Mouse (Mus musculus) urinary bladder, postnatal 10 days (tissue): Measurements from ENCODE around the gene Fgfr4.

Source experiments
- DNase-seq: peaks from one replicate; pipeline ENCODE4 v3.0.0; 2022; ENCODE audit warnings: low spot score

The Fgfr4 gene

DNA sequence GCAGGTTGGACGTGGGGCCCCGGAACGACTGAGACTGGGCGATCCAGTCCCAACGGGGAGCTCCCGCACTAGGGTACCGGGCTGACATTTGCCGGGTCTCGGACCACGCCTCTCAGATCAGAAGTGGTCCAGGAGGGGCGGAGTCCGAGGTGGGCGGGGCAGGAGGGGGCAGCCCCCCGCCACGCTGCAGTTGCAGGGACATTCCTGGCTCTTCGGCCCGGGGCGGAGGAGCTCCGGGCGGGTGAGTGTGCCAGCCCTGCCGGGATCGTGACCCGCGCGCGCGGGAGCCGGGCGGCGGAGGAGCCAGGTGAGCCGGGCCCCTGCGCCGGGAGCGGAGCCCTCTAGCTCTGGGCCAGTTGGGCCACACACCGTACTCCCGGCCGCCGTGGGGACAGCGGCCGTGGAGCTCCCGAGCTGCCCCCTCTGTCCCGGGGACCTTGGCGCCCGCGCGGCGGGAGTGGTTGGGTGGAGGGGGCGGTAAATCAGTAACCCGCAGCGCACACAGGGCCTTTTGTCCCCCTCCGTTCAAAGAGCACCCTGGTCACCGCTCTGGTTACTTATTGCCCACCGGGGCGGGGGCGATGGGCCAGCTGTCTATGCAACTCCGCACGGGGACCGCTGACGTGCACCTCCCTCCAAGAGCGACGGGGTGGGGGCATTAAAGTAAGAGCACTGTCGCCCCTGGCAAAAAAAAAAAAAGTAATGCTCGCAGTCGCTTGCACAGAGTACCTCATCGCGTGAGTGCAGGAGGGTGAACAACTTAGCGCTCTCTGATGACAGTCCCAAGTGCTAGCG is at the start of gene Fgfr4:
TSS of gene Fgfr4 (plus strand) at position 20 of the 795 bp plus-strand sequence.
- no peak for DNase-seq

DNA sequence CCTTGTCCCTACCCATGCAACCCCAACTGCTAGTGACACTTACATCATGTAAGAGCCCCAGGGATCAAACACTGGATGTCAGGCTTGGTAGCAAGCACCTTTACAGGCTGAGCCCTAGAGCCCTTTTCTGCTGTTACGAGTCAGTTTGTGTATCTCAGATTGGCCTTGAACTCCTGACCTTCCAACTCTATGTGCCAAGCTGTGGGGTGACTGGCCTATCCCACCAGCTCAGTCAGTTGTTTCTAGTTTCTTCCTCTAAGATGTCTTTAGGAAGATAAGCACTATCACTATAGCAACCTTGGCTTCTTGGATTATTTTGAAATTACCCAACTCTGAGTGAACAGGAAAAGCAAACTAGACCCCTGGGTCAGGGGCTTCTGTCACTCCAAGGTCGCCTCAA is 49.1 kb upstream of the Fgfr4 start:
- DNase-seq, result no peak

DNA sequence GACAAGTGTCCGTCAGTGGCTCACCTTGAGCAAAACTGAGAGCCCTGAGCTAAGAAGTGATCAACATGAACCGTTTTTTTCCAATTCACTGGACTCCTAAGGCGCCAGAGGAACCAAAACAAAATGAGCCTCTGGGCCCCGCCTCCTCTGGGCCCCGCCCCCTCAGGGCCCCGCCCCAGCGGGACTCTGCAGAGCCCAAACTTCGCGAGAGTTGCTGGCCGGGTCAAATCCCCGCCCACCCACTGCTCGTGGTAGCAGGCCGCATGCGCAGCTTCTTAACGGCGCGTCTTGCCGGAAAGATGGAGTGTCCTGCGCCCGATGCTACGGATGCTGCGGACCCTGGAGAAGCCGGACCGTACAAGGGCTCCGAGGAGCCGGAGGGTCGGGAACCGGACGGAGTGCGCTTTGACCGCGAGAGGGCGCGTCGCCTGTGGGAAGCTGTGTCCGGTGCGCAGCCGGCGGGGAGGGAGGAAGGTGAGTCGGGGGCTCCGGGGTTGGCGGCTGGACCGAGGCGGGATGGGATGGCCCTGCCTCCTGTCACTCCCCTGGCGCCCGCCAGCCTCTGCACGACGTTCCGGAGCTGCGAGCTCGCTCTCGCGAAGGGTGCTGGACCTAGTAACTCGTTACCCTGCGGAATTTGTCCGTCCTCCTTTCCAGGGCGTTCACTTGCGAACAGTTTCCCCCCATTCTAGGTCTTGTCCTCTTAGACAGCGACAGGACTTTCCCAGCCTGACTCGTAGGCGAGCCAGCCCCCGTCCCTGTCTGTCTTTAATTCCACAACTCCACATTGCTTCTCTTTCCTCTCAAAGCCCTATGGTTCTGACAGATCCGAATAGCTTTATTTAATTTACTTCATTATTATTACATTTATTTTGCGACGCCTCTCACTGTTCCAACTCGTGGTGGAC is 47.1 kb upstream of the Fgfr4 start, which contains the start of gene Zfp346:
TSS of gene Zfp346 (plus strand) at position 267 of the 908 bp plus-strand sequence.
- peak; percentile 89 for DNase-seq

DNA sequence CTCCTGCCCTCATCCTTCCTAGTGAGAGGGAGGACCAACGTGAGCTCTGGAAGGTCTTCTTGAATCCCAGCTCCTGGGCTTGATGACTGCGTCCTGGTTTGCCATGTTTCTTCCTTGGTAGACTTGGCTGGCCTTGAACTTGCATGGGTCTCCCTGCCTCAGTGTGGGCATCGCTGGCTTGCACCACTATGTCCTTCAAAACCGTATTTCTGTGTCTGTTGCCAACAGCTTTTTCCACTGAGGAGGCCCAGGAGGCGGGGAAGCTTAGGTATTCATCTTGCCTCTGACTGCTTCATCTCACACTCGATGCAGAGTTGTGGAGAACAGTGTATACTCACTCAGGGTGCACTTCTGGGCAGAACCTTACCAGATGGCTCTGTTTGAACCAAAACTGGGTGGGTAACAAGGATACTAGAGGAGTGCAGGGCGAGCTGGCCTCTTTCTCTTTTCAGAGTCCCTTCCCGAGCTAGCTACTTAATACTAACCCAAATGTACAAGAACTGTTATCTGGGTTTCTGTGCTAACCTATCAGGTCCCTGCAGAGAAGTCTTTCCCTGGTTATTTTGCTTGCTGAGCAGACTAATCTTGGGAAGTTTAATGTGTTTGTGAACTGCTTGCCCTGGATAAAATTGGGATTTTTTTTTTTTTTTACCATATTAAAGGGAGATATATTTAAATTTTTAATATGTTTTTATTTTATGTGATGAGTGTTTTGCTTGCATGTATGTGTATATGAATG is 46.3 kb upstream of the Fgfr4 start:
- no peak for DNase-seq

DNA sequence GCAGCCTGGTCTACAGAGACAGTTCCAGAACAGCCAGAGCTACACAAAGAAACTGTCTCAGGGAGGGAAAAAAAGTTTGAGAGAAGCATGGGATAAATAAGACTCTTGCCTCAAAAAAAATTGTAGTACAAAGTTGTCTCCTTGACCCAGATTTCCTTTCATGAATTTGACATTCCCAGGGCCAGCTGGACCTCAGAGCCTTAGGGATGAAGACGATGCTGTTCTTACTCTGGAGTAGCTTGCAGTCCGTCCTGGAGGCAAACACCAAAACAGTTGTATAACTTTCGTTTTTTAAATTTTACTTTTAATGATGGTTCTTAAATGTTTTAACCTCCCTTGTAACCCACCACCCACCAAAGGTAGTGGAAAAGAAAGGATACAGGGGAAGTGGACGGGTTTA is 45.3 kb upstream of the Fgfr4 start:
- no peak for DNase-seq

DNA sequence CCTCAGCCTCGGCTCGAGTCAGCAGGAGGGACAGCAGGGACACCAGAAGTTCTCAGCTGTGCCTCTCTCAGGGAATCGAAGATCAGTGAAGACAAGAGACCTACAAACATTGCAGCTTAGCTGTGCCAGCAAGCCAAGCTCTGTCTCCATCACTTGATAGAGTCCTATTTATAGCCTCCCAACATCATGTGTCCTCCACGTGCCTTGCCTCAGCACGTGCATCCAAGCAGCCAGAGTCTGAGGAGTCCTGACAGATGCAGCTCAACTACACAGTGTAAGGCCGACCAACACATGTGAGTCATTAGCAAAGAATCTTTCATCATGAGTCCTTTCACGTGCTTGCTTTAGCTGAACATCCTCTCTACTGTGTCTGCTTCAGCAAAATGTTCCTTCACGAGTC is 44.7 kb upstream of the Fgfr4 start:
- no peak for DNase-seq

DNA sequence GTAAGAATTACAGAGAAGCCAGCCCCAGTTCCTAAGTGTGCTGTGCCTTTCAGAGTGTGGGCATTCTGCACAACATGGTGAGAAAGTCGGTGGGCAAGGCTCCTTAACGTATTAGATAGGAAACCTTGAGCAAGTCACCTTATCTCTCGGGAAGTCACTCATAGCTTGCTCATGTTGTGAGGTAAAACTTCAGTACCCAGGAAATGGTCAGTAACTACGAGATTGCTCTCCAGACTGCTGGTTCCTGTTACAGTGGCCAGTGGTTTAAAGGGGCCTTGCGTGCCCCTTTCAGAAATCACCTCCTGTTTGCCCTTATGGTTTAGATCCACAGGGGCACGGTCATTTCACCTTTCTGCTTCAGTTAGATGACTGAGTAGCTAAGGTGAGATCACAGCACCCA is 38.1 kb upstream of the Fgfr4 start:
- no peak for DNase-seq

DNA sequence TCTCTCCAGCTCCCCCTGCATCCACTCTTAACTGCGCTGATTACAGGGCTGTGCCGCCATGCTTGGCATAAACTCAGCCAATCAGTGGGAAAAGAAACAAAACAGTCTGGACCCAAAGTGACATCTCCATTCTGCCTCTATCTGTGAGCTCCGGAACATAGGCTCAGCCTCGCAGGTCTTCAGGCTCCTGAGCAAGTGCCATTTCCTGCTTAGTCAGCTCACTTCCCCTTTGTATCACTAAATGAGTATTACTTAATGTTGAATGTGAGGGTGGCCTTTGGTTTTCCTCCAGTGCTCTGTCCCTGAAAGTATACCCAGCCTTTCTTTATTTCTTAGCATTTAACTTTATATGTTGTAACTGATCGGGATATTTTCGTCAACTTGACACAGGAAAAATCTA is 27.5 kb upstream of the Fgfr4 start:
- DNase-seq, result no peak

DNA sequence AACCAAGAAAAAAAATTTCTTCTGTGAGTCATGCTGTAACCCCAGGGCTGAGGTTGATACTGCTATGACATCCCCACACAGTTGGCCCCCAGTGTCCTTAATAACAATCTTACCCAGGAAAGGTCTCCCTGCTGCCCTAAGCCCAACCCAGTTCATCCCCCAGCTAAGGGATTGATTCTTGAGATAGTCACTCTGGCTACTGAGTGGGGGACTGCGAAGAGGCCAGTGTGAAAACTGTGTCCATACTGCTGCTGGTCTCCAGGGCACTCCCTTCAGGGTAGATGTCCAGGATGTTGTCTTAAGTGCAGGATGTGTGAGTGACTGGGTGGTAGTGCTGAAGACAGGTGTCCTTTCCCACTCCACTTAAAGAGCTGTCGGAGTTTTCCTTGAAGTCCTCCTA is 19.0 kb upstream of the Fgfr4 start, which contains the start of gene Gm17617:
TSS of gene Gm17617 (minus strand) at position 101 of the 400 bp plus-strand sequence.
- no peak for DNase-seq

DNA sequence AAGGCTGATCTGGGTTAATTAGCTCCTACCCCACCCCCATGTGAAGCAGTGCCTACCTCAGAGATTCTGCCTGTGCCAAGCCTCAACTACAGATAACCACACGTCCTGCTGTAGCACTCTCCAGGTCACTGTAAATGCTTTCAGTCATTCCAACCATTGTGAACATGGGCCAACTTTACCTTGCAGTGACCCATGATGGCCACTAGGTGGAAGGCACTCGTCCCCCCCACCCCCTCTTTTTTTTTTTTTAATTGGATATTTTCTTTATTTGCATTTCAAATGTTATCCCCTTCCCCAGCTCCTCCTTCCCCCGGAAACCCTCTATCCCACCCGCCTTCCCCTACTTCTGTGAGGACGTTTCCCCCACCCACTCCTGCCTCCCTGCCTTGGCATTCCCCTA is 17.1 kb upstream of the Fgfr4 start:
- no peak for DNase-seq

DNA sequence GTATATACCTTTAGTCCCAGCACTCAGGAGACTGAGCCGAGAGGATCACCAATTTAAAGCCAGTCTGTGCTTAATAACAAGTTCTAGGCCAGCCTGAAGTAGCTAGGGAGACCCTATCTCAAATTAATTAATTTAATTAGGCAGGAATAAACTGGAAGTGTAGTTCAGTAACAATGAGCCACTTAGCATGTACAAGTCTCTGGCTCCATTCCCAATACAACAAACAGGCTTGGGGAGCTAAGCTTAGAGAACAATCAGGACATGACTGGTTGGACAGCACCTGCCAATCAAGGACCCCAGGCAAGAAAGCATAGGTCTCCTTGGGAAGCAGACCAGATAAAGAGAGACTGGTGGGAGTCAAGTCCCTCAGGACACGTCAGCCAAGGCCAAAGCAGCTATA is 12.2 kb upstream of the Fgfr4 start:
- no peak for DNase-seq

DNA sequence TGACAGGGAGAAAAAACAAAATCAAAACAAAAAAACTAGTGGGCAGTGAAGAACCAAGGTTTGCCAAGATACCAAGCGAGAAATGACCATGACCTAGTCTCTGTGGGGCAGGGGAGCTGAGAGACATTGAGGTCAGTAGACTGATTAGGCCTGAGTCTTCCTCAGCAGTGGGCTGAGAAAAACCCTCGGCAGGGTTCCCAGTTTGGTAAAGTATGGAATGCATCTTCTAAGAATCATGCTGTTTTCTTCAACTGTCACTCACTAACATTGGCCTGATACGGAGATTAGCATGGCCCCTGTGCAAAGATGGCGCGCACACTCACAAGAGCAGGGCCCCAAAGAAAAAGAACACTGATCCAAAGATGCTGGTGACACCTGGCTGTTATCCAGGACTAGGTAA is 1.5 kb downstream of the Fgfr4 start:
- DNase-seq, result no peak

DNA sequence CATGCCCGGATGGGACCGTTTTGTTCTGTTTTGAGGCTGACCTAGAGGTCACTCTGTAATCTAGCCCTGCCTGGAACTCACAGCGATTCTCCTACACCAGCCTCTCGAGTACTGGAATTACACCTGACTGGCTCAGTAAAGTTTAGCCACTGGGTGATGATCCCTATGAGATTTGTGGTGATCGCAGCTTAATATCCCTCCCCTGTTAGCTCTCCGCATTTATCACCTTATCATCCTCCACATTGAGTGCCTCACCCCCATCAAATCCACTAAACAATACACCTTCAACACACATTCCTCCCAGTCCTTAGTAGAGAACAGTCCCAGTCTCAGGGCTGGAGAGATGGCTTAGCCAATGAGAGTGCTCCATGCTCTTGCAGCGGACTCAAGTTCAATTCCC is 9.9 kb downstream of the Fgfr4 start:
- DNase-seq, result no peak

DNA sequence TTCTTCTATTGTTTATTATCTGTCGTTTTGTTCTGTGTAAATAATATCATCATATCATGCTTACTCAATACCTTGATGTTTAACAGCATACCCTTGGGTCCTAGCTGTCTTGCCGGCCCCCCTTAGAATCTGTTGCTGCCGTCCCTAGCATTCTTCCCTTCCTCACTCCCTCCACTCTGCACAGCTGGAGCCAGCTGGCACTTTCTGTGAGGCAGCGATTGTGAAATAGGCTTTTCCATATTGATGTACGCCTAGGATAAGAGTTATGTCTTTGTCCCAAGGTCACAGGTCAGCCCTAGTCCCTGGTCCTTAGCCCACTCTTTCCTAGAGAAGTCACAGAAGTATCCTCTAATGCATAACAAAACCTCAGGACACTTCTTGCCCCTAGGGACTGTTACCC is 11.1 kb downstream of the Fgfr4 start:
- no peak for DNase-seq

DNA sequence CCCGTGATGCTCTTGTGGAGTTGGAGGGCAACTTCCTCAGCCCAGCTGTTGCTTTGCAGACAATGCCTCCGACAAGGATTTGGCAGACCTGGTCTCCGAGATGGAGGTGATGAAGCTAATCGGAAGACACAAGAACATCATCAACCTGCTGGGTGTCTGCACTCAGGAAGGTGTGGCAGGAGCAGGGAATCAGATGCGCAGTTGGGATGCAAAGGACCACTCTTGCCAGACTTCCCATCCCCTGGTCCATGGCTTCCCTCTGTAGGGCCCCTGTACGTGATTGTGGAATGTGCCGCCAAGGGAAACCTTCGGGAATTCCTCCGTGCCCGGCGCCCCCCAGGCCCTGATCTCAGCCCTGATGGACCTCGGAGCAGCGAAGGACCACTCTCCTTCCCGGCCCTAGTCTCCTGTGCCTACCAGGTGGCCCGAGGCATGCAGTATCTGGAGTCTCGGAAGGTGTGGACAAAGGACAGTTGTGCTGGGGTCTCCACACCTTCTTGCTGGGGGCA is 13.4 kb downstream of the Fgfr4 start:
- DNase-seq, result no peak

DNA sequence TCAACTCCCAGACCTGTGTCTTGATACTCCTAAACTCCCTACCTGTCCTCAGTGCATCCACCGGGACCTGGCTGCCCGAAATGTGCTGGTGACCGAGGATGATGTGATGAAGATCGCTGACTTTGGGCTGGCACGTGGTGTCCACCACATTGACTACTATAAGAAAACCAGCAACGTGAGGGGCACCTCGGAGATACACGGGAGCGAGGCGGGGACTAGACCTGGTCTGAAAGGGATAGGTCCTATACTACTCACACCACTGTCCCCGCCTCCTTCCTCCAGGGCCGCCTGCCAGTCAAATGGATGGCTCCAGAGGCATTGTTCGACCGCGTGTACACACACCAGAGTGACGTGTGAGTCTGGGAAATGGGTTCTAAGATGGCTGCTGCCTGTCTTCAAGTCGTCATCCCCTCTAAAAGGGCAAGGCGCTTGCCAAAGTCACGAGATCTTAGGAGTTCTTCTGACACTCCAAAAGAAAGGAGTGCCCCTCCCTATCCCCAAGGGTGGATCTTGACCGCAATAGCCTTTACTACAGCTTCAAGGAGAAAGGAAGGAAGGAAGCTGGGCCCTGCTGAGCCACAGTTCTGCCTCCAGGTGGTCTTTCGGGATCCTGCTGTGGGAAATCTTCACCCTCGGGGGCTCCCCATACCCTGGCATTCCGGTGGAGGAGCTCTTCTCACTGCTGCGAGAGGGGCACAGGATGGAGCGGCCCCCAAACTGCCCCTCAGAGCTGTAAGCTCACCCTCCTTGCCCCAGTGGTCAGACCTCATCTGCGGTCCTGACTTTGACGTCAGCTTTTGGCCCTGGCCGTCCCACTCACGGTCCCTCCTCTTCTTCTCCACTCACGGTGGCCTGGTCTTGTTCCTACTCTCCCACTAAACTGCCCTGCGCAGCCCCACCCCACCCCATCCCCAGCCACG is 14.6 kb downstream of the Fgfr4 start:
- DNase-seq, result no peak

DNA sequence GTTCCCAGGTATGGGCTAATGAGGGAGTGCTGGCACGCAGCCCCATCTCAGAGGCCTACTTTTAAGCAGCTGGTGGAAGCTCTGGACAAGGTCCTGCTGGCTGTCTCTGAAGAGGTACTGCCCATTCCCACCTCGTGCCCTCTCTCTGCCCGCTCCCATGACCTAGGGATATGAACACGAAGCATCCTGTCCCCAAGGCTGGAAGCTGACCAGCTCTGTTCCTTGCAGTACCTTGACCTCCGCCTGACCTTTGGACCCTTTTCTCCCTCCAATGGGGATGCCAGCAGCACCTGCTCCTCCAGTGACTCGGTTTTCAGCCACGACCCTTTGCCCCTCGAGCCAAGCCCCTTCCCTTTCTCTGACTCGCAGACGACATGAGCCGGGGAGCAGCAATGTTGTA is 15.4 kb downstream of the Fgfr4 start:
- no peak for DNase-seq

DNA sequence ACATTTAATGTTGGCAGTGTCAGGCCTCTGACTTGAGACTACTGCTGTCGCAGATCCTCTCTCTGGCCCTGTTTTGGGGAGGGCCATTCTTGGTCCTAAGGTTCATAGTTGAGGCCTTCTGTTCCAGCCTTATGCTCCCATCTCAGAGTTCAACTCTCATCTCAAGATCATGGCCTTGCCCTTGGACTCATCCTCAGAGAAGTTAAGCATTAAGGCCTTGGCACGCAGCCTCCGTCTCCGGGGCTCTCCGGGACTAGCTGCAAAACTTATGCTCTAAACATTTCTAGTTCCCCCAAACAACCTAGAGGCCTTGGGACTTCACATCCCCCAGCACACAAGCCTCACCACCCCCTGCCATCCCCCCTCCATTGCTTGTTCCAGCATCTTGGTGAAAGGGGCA is 15.8 kb downstream of the Fgfr4 start:
- DNase-seq, result no peak

DNA sequence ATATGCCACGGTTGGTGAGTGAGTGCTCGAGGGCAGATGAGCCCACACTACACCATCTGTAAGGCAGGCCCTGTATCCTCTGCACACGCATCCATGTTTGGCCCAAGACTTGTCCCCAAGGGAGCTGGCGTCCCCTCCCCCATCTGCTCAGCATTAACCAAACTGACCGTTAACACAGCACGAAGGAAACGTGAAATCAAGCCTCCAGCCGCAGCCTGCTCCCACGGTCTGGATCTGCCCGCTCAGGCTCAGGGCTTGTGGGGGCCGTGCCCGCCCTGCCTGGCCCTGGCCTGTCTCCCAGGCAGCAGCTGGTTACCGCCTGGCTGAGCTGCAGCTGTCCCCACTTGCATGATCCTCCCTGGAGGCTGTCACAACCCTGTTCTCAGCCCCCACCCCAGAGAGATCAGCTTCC is 16.5 kb downstream of the Fgfr4 start:
- DNase-seq, result no peak

DNA sequence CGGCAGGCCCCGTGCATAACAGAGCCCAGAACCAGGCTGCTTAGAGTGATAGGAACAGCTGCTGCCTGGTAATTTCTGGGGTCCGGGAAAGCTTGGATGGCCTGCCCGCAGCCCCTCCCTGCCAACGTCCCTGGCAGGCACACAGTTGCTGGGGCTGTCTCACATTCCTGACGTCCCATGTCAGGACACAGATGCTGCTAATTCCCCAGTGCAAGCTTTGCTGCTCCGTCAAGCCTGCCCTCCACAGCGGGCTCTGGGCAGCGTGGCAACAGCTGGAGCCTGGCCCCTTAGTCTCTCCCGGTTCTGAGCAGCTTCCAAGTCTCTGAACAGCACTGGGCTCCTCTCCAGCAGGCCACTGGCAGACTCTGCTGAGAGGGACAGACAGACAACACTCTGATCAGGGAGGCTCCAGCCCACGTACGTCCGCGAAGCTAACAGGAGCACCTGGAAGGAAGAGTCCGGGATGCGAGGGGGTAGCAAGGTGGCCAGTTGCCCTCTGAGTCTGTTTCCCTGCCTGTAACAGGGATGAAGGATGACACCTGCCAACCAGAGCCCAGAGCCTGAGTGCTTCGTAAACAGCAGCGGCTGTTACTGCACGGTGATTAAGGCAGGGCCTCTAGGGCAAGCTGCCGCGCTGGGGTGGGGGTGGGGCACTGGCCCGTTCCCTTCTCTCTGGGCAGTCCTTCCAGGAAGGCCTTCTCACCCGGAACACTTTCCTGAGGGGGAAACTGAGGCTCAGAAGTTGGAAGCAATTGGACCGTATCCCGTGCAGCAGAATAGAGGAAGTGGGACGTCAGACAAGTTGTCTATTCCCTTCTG is 19.3 kb downstream of the Fgfr4 start:
- no peak for DNase-seq
